Mouse (Mus musculus): ENCODE data around the gene Eif2ak1. TPM values are rescaled to one million over a fixed set of nuclear protein-coding genes. Genes with fewer than 3 reads are reported as not detected.

Eif2ak1 gene
- polyA plus RNA-seq, 1 experiment: 40.9 TPM

DNA sequence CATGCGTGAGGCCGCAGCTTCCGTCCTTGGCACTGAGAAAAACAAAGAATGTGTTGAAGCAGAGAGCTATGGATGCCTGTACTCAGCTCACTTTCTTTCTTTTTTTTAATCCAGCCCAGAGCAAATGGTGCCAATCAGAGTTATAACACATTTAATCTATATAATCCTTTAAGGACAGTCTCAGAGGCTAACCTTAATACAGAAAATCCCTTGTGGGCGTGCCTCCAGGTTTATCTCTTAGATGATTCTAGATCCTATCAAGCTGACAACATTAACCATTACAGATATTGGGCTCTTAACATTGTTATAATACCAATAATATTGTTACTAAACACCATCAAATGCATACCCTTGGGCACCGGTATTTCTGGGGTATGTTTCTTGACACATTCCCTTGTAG is 5.9 kb upstream of the Eif2ak1 start:
- H3K4me3 ChIP-seq (replicated peaks; ENCODE audit: insufficient read depth, low read depth, low read length): no peak overlapping the region
- H3K4me1 ChIP-seq (ENCODE audit: control insufficient read depth, insufficient read depth, low read length): no peaks in the 10 kb centered on the region
- no peak overlapping the region for H3K27ac ChIP-seq (ENCODE audit: insufficient read depth, low read length)
- 83% methylated on average over 5 of the region's 5 CpGs for WGBS
- DNase-seq: no peak
- TF ChIP-seq POLR2A (IDR thresholded peaks at IDR 0.05; ENCODE audit: borderline replicate concordance, insufficient read depth, low read length) (no peak), CTCF (IDR thresholded peaks at IDR 0.05; ENCODE audit: borderline replicate concordance, insufficient read depth, low read depth, low read length) (no peak)
- no peaks in the 10 kb centered on the region for H3K27me3 ChIP-seq (ENCODE audit: control insufficient read depth, insufficient read depth, low read length)

- DNase-seq: no peak
- no peak for TF ChIP-seq CTCF (IDR thresholded peaks at IDR 0.05; ENCODE audit: borderline replicate concordance, insufficient read depth, low read depth, low read length)
- TF ChIP-seq POLR2A (IDR thresholded peaks at IDR 0.05; ENCODE audit: borderline replicate concordance, insufficient read depth, low read length): no peak
- WGBS: 81% methylated on average over 2 of the region's 2 CpGs
- no peaks in the 10 kb centered on the region for H3K27me3 ChIP-seq (ENCODE audit: control insufficient read depth, insufficient read depth, low read length)
- no peak overlapping the region for H3K4me3 ChIP-seq (replicated peaks; ENCODE audit: insufficient read depth, low read depth, low read length)
- no peak overlapping the region for H3K27ac ChIP-seq (ENCODE audit: insufficient read depth, low read length)
- no peaks in the 10 kb centered on the region; the same call in 1 of the 2 replicates for H3K4me1 ChIP-seq (ENCODE audit: control insufficient read depth, insufficient read depth, low read length)
These were observed 3.0 kb upstream of the Eif2ak1 start for GRCm38 (mm10) chr5:143814626-143815025.

DNA sequence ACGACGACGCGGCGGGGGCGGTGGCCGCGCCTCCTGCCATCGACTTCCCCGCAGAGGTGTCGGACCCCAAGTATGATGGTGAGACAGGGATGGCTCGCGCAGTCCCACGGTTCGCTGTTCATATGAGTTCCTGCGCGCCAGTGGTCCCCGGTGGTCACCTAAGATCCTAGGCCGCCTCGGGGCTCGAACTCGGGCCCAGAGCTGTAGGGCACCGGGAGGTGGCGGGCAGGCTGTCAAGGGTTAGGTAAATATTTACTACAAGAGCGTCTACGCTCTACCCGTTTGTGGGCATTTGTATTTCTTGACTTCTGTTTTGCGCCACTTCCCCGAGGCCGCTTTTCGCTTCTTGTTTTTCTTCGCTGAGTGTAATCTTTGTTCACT is 333 bp downstream of the Eif2ak1 start:
- WGBS: under 1% methylated on average over 32 of the region's 32 CpGs

GRCm38 (mm10) chr5:143818461-143818860 is 873 bp downstream of the Eif2ak1 start:
- TF ChIP-seq CTCF (IDR thresholded peaks at IDR 0.05; ENCODE audit: borderline replicate concordance, insufficient read depth, low read depth, low read length) (no peak), POLR2A (IDR thresholded peaks at IDR 0.05; ENCODE audit: borderline replicate concordance, insufficient read depth, low read length) (no peak)
- no peak overlapping the region for H3K27ac ChIP-seq (ENCODE audit: insufficient read depth, low read length)
- peak overlapping the region; percentile 85 for H3K4me3 ChIP-seq (replicated peaks; ENCODE audit: insufficient read depth, low read depth, low read length)
- no peaks in the 10 kb centered on the region; the same call in 1 of the 2 replicates for H3K4me1 ChIP-seq (ENCODE audit: control insufficient read depth, insufficient read depth, low read length)
- no peaks in the 10 kb centered on the region for H3K27me3 ChIP-seq (ENCODE audit: control insufficient read depth, insufficient read depth, low read length)
- DNase-seq: no peak
- WGBS: 8% methylated on average over 10 of the region's 10 CpGs

More for the DNA sequence above, 333 bp downstream of the Eif2ak1 start:
- no peak overlapping the region for H3K27ac ChIP-seq (ENCODE audit: insufficient read depth, low read length)
- no peak for TF ChIP-seq CTCF (IDR thresholded peaks at IDR 0.05; ENCODE audit: borderline replicate concordance, insufficient read depth, low read depth, low read length)
- no peak for TF ChIP-seq POLR2A (IDR thresholded peaks at IDR 0.05; ENCODE audit: borderline replicate concordance, insufficient read depth, low read length)
- H3K4me1 ChIP-seq (ENCODE audit: control insufficient read depth, insufficient read depth, low read length): no peaks in the 10 kb centered on the region; the same call in 1 of the 2 replicates
- peak overlapping the region; percentile 85 for H3K4me3 ChIP-seq (replicated peaks; ENCODE audit: insufficient read depth, low read depth, low read length)
- no peaks in the 10 kb centered on the region for H3K27me3 ChIP-seq (ENCODE audit: control insufficient read depth, insufficient read depth, low read length)
- no peak for DNase-seq

DNA sequence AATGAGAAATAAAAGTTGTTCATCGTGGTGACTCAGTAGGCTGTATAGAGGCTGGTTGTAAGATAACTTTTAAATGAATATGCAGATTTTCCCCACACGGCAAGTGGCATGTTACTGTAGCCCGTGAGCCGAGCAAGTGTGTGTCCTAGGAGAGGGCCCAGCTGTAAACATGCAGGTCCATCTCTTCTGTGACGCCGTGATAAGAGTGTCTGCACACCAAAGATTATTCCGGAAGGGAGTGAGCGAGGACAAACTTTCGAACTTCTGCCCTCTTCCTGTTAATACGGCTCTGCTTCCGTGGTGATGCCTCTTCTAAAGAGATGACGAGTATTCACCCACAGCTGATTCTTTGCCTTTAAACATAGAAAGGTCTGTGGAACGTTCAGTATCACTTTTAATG is 1.4 kb downstream of the Eif2ak1 start:
- H3K4me1 ChIP-seq (ENCODE audit: control insufficient read depth, insufficient read depth, low read length): no peaks in the 10 kb centered on the region; the same call in 1 of the 2 replicates
- H3K4me3 ChIP-seq (replicated peaks; ENCODE audit: insufficient read depth, low read depth, low read length): no peak overlapping the region
- WGBS: 80% methylated on average over 13 of the region's 13 CpGs
- TF ChIP-seq CTCF (IDR thresholded peaks at IDR 0.05; ENCODE audit: borderline replicate concordance, insufficient read depth, low read depth, low read length) (no peak), POLR2A (IDR thresholded peaks at IDR 0.05; ENCODE audit: borderline replicate concordance, insufficient read depth, low read length) (no peak)
- no peak overlapping the region for H3K27ac ChIP-seq (ENCODE audit: insufficient read depth, low read length)
- H3K27me3 ChIP-seq (ENCODE audit: control insufficient read depth, insufficient read depth, low read length): no peaks in the 10 kb centered on the region
- no peak for DNase-seq

- H3K4me3 ChIP-seq (replicated peaks; ENCODE audit: insufficient read depth, low read depth, low read length): no peak overlapping the region
- H3K4me1 ChIP-seq (ENCODE audit: control insufficient read depth, insufficient read depth, low read length): no peaks in the 10 kb centered on the region; the same call in 1 of the 2 replicates
- TF ChIP-seq CTCF (IDR thresholded peaks at IDR 0.05; ENCODE audit: borderline replicate concordance, insufficient read depth, low read depth, low read length): no peak
- TF ChIP-seq POLR2A (IDR thresholded peaks at IDR 0.05; ENCODE audit: borderline replicate concordance, insufficient read depth, low read length): no peak
- no peak for DNase-seq
- 81% methylated on average over 24 of the region's 24 CpGs for WGBS
- no peaks in the 10 kb centered on the region for H3K27me3 ChIP-seq (ENCODE audit: control insufficient read depth, insufficient read depth, low read length)
- no peak overlapping the region for H3K27ac ChIP-seq (ENCODE audit: insufficient read depth, low read length)
These were observed 2.5 kb downstream of the Eif2ak1 start for GRCm38 (mm10) chr5:143819906-143820660.

- DNase-seq: no peak
- Histone ChIP-seq H3K4me1 (ENCODE audit: control insufficient read depth, insufficient read depth, low read length) (no peaks in the 10 kb centered on the region; the same call in 1 of the 2 replicates), H3K27ac (ENCODE audit: insufficient read depth, low read length) (no peak overlapping the region), H3K27me3 (ENCODE audit: control insufficient read depth, insufficient read depth, low read length) (no peaks in the 10 kb centered on the region), H3K4me3 (replicated peaks; ENCODE audit: insufficient read depth, low read depth, low read length) (no peak overlapping the region)
- no peak for TF ChIP-seq CTCF (IDR thresholded peaks at IDR 0.05; ENCODE audit: borderline replicate concordance, insufficient read depth, low read depth, low read length)
- no peak for TF ChIP-seq POLR2A (IDR thresholded peaks at IDR 0.05; ENCODE audit: borderline replicate concordance, insufficient read depth, low read length)
- WGBS: 93% methylated on average over 5 of the region's 5 CpGs
These were observed 3.2 kb downstream of the Eif2ak1 start for GRCm38 (mm10) chr5:143820820-143821219.

DNA sequence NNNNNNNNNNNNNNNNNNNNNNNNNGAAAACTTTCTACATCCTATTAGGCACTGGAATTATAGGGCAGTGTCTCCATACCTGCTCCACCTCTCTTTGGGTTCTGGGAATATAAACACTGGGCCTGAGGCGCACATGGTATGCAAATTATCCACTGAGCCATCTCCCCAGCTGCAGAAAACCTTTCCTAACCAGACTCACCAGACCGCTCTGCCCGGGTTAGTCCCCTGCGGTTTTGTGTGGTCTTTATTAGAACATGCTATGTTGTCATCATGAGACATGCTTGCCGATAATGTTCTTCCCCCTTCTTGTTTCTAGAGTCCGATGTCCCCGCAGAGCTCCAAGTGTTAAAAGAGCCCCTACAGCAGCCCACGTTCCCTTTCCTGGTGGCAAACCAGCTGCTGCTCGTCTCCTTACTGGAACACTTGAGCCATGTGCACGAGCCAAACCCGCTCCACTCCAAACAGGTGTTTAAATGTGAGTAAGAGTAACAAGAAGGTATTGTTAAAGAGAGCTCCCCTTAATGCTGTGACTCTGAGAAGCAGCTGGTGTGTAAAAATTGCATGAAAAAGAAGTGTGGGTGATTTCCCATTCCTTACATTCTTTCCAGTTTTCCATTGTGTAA is 54.1 kb downstream of the Eif2ak1 start:
- no peak overlapping the region for H3K4me3 ChIP-seq (replicated peaks; ENCODE audit: insufficient read depth, low read depth, low read length)
- 83% methylated on average over 11 of the region's 11 CpGs for WGBS
- H3K27ac ChIP-seq (ENCODE audit: insufficient read depth, low read length): no peak overlapping the region
- no peak for DNase-seq
- H3K27me3 ChIP-seq (ENCODE audit: control insufficient read depth, insufficient read depth, low read length): no peaks in the 10 kb centered on the region
- TF ChIP-seq CTCF (IDR thresholded peaks at IDR 0.05; ENCODE audit: borderline replicate concordance, insufficient read depth, low read depth, low read length) (no peak), POLR2A (IDR thresholded peaks at IDR 0.05; ENCODE audit: borderline replicate concordance, insufficient read depth, low read length) (no peak)
- H3K4me1 ChIP-seq (ENCODE audit: control insufficient read depth, insufficient read depth, low read length): no peaks in the 10 kb centered on the region

All from cerebellum, adult 2 months (tissue).